Mouse (Mus musculus): Measurements from ENCODE around the gene Slco2a1. TPM values are rescaled to one million over a fixed set of nuclear protein-coding genes. Genes with fewer than 3 reads are reported as not detected.

Slco2a1 gene
- polyA plus RNA-seq, 1 experiment from 2014 or later = 0.81 TPM

- no peaks in the 10 kb centered on the region for H3K27me3 ChIP-seq
- no peak overlapping the region for H3K27ac ChIP-seq
- H3K9ac ChIP-seq (replicated peaks) = no peak overlapping the region
- H3K4me2 ChIP-seq (replicated peaks) = no peak overlapping the region
- WGBS = 86% methylated on average over 6 of the region's 6 CpGs
- no peak for ATAC-seq
- H3K36me3 ChIP-seq = peaks cover 28% of the 10 kb centered on the region
- H3K4me3 ChIP-seq (replicated peaks) = no peak overlapping the region
- no peaks in the 10 kb centered on the region for H3K9me3 ChIP-seq
- H3K4me1 ChIP-seq (replicated peaks) = peaks cover 64% of the 10 kb centered on the region
Observed at GRCm38 (mm10) chr9:103140384-103140783, 151.9 kb downstream of the Slco2a1 start.

DNA sequence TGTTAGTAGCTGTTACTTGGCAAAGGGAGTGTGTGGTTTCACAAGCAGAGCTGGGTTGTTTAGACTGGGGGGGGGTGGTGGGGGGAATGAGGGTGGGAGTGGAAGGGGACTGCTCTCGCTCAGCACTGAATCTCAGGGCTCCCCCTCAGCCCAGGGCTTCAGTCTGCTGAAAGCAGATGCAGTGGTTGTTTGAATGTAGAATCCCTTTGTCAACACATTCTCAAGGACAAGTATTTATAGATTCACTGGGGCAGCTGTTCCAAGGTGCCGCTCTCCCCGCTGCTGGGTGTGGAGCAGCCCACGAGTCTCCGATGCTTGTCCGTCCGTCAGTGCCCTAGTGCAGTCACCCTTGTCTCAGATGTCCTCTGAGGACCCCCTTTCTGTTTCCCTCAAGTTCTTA, 152.8 kb downstream of the Slco2a1 start:
- Histone ChIP-seq H3K4me2 (replicated peaks) (no peak overlapping the region), H3K27ac (no peak overlapping the region), H3K36me3 (peaks cover 30% of the 10 kb centered on the region), H3K4me3 (replicated peaks) (no peak overlapping the region), H3K4me1 (replicated peaks) (peaks cover 65% of the 10 kb centered on the region), H3K9me3 (no peaks in the 10 kb centered on the region), H3K27me3 (no peaks in the 10 kb centered on the region), H3K9ac (replicated peaks) (no peak overlapping the region)
- ATAC-seq = no peak
- 82% methylated on average over 7 of the region's 7 CpGs for WGBS

GRCm38 (mm10) chr9:103143881-103144280, 155.4 kb downstream of the Slco2a1 start:
- Histone ChIP-seq H3K9me3 (no peaks in the 10 kb centered on the region), H3K9ac (replicated peaks) (no peak overlapping the region), H3K4me1 (replicated peaks) (peaks cover 73% of the 10 kb centered on the region), H3K4me2 (replicated peaks) (no peak overlapping the region), H3K36me3 (peaks cover 30% of the 10 kb centered on the region), H3K27me3 (no peaks in the 10 kb centered on the region), H3K4me3 (replicated peaks) (no peak overlapping the region), H3K27ac (peak overlapping the region; percentile 60)
- peak; percentile 2; the same call in 1 of the 2 replicates for ATAC-seq
- 72% methylated on average over 4 of the region's 4 CpGs for WGBS

GRCm38 (mm10) chr9:103145351-103145750, 156.8 kb downstream of the Slco2a1 start:
- peak overlapping the region; percentile 84 for H3K27ac ChIP-seq
- H3K9me3 ChIP-seq = no peaks in the 10 kb centered on the region
- no peak for ATAC-seq
- no peaks in the 10 kb centered on the region for H3K27me3 ChIP-seq
- H3K4me1 ChIP-seq (replicated peaks) = peaks cover 60% of the 10 kb centered on the region
- H3K36me3 ChIP-seq = peaks cover 30% of the 10 kb centered on the region
- 0 out of 2 replicates have a peak overlapping the region, but pooled peaks have one; percentile 1 for H3K4me2 ChIP-seq (replicated peaks)
- 43% methylated on average over 5 of the region's 5 CpGs for WGBS
- no peak overlapping the region; the same call in 1 of the 2 replicates for H3K9ac ChIP-seq (replicated peaks)
- no peak overlapping the region for H3K4me3 ChIP-seq (replicated peaks)

Other genes starting within 250 kb of the Slco2a1 start
- 10.8 and 14.5 TPM in 2 replicates for gene Ryk, start 153.8 kb upstream of the Slco2a1 start, polyA plus RNA-seq (2015; fragmentation: Nextera tagmentation; extraction: Ambion mirVana)
- 58.9 and 64.2 TPM in 2 replicates for gene Rab6b, start 123.1 kb downstream of the Slco2a1 start, polyA plus RNA-seq (2015; fragmentation: Nextera tagmentation; extraction: Ambion mirVana)
- 49.3 and 55.1 TPM in 2 replicates for gene Srprb, start 213.4 kb downstream of the Slco2a1 start, polyA plus RNA-seq (2015; fragmentation: Nextera tagmentation; extraction: Ambion mirVana)
- gene Gm20425, start 241.6 kb downstream of the Slco2a1 start, polyA plus RNA-seq (2015; fragmentation: Nextera tagmentation; extraction: Ambion mirVana) = 2.4 TPM in 1 of 2 replicates, not detected in the other
- 24.7 and 25.8 TPM in 2 replicates for gene Trf, start 241.7 kb downstream of the Slco2a1 start, polyA plus RNA-seq (2015; fragmentation: Nextera tagmentation; extraction: Ambion mirVana)

All from midbrain, embryonic 13.5 days (tissue).